Mouse (Mus musculus) frontal cortex, postnatal 25 days (tissue): ENCODE data around the gene C1qtnf12.
A peak's percentile ranks its signal among the peaks of the same experiment; 100 is the strongest.

Source experiments
- DNase-seq, 2 experiments: peaks; one replicate each; pipeline ENCODE4 v3.0.0; 2022; ENCODE audit warnings: low spot score in 2 of 2

C1qtnf12 gene

DNA sequence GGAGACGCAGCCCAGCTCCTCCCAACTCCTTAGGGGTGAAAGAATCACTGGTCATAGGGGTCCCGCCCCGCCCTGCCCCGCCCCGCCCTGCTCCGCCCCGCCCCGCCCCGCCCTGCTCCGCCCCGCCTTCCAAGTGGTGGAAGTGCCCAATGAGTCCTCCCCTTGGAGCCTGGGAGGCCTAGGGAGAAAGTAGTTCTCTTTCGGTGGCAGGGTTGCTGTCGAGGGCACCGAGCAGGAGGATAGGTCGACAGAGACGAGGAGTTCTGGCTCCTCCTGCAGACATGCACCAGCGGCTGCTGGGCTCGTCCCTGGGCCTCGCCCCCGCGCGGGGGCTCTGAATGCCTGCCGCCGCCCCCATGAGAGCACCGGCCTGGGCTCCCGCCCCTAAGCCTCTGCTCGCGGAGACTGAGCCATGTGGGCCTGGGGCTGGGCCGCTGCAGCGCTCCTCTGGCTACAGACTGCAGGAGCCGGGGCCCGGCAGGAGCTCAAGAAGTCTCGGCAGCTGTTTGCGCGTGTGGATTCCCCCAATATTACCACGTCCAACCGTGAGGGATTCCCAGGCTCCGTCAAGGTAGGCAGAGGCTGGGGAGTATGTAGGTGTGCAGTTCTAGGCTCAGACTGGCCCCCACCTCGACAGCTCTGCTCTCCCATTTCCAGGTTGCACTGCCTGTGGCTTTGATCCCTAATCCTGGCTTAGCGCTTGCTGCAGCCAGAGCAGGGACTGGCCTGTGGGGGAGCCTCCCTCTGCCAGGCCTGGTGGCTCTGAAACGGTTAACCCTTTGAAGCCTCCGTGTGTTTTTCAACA lies at the start of gene C1qtnf12:
Gene C1qtnf12 (plus strand): TSS at position 152 of the 805 bp plus-strand sequence.
- peak in 1 of 2 experiments; percentile 10 for DNase-seq

DNA sequence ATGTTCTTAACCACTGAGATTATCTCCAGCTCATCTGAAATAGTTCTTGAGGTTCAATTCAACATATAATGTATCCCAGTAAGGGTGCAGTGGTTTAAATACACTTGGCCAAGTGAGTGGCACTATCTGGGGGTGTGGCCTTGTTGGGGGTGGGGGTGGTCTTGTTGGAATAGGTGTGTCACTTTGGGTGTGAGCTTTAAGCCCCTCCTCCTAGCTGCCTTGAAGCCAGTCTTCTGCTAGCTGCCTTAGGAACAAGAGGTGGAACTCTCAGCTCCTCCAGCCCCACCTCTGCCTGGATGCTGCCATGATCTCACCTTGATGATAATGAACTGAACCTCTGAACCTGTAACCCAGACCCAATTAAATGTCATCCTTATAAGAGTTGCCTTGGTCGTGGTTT lies 30.1 kb upstream of the C1qtnf12 start:
- DNase-seq: no peak

- DNase-seq: peak in 1 of 2 experiments; percentile 20
Observed at GRCm38 (mm10) chr4:155943049-155943452, 19.1 kb upstream of the C1qtnf12 start.

GRCm38 (mm10) chr4:155943534-155944249 lies 18.4 kb upstream of the C1qtnf12 start, which contains the start of gene Ube2j2:
Gene Ube2j2 (plus strand): TSS chr4:155943831.
- peak; percentile 97 to 98 for DNase-seq

- DNase-seq: no peak
Observed at GRCm38 (mm10) chr4:155944271-155944670, 17.8 kb upstream of the C1qtnf12 start.

DNA sequence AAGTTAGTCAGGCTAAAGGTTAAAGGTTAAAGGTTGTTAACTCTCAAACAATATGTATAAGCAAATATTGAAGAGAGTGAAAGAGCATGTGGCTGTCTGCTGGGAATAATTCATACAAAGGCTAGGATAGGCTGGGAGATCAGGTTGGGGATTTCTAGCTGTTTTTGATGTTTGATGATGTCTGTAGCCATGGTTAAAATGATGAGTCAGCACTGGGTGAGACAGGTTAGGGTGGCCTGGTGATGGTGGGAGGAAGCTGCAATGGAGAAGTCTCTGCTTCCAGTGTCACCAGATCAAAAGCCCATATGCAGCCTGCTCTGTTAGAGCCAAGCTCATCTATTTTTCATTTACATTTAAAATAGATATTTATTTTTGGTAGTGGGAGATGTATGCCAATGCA lies 15.0 kb upstream of the C1qtnf12 start:
- no peak for DNase-seq

DNA sequence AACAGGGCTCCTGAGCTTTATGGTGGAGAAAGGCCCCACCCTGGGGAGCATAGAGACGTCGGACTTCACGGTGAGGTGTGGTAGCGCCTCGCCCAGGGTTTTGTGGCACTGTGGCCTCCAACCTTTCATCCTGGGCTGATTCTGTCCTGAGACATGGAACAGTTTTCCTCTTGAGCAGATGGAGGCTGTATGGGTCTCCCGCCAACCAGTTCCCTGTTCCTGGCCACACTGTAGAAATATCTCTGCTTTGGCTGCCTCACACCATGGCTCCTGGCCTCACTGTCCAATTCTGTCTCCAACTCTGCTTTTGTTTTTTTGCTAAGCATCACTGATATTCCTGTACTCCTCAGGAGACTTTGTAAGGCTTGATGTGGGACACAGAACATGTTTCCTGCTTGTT lies 6.6 kb upstream of the C1qtnf12 start:
- DNase-seq: no peak

GRCm38 (mm10) chr4:155959275-155959674 lies 2.8 kb upstream of the C1qtnf12 start:
- peak; percentile 47 to 52 for DNase-seq

- DNase-seq: no peak
Observed at GRCm38 (mm10) chr4:155963106-155963505, 988 bp downstream of the C1qtnf12 start.

GRCm38 (mm10) chr4:155964396-155964795 lies 2.3 kb downstream of the C1qtnf12 start:
- no peak for DNase-seq

DNA sequence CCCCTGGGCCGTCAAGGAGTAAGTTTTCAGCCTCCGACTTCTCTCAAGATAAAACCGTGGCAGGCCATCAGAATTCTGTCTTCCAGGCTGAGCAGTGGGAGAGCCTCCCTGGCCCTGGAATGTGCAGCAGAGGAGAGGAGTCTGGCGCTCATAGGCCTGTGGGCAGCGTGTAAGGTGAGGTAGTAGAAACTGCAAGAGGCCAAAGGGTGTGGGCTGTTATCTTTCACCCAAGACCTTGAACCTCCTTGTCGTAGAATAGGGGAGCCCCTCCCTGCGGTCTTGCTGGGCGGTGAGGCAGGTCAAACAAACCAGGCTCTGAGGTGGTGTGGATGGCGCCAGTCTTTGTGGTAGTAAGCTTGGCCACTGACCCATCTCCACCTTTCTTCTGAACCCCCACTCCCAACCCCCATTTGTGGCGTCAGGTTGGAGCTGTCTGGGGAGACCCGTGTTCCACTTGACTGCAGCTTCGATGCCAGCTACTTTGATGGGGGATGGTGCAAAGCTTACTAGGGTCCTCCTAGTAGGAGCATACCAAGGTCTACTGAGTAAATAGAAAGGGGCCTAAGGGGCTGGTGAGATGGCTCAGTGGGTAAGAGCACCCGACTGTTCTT lies 7.0 kb downstream of the C1qtnf12 start:
- no peak for DNase-seq

- DNase-seq: no peak
Observed at GRCm38 (mm10) chr4:155970286-155970685, 8.2 kb downstream of the C1qtnf12 start.

GRCm38 (mm10) chr4:155972651-155973050 lies 10.5 kb downstream of the C1qtnf12 start:
- no peak for DNase-seq

DNA sequence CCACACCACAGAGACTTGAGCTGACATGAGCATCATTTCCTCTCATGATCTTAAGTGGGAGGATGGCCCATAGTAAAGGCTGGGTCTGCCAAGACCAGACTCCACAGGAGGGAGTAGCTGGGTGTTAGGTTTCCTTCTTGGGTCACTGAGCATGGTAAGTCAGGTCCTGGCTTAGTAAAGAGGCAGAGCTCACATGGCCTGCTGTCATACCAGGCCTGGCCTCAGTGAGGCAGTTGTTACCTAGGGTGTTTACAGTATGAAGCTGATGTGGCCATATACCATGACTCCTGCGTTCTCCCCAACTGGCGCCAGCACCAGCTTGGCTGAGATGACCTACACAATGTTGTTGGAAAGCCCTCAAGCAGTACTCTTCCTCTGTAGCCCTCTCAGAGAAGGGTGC lies 11.1 kb downstream of the C1qtnf12 start:
- DNase-seq: no peak

DNA sequence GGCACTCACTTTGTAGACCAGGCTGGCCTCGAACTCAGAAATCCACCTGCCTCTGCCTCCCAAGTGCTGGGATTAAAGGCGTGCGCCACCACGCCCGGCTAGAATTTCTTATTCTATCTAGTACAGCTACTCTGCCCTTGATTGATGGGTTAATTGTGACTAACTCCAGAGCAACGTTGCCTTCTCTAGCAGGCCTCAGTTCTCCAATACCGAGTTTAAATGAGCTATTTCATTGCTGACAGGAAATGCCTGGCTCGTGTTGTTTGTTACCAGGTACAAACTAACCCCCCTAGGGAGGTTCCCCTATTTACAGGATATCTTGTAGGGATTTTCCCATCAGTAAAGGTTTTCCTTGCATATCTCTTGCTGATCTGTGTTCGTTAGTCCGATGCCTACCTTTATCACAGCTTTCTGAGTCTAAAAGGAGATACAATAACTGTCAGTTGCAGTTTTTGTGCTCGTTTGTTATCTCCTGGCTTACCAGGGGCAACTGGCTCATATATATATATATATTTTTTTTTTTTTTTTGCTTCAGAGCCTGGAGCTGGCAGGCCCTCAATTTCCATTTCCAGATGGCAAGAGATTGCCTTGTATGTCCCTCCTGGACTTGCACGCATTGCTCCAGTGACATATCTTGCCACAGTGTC lies 19.4 kb downstream of the C1qtnf12 start:
- DNase-seq: no peak

- no peak for DNase-seq
Observed at GRCm38 (mm10) chr4:155983788-155984187, 21.7 kb downstream of the C1qtnf12 start.

DNA sequence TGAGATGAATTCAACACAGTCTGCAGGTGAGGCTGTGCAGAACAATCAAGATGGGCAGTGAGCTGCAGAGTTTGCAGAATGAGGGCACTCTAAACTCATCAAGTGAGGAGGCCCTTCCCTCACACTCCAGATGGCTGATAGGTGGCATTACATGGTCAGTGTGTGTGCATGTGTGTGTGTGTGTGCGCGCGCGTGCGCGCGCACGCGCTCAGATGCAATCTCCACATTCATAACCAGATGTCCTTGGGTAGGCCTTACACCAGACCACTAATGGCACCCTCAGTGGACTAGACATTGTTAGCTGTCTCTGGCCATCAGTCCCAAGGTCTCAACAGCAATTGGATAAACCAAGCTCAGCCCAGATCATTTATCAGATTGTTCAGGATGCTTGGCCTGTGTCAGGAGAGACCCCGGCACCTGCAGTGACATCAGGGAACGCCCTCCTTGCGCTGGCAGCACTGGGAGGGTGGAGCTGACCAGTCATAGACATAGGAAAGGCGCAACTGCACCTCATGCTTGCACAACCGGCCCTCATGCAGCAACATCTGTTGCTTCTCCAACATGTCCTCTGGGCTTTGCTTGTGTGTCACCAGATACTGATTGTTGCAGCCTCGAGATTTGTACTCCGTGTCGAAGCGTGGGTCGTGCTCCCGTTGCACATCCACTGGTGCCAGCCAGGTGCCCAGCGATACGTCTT lies 29.2 kb downstream of the C1qtnf12 start:
- DNase-seq: no peak

GRCm38 (mm10) chr4:155991908-155992230 lies 29.8 kb downstream of the C1qtnf12 start:
- DNase-seq: no peak

DNA sequence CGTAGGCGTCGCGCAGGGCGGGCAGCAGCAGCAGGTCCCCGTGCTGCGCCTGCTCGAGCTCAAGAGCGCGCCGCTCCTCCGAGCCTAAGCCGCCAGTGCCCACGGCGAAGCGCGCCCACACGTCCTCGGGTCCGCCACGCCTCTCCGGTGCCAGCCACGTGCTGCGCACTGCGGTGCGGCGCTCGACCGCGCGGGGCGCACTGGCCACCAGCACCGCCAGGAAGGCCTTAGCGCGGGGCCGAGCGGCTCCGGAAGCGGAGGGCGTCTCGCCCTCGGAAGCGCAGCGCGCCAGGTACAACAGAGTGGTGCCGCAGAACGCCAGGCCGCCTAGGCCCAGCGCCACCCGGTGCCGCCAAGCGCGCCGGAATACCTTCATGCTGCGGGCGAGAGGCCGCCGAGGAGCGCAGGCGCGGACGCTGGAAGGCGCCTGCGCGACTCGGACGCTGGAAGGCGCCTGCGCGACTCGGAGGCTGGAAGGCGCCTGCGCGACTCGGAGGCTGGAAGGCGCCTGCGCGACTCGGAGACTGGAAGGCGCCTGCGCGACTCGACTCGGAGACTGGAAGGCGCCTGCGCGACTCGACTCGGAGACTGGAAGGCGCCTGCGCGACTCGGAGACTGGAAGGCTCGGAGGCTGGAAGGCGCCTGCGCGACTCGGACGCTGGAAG lies 30.3 kb downstream of the C1qtnf12 start, which contains the start of the genes B3galt6 and Sdf4:
Gene B3galt6 (minus strand): TSS at position 409 of the 665 bp plus-strand sequence.
Gene Sdf4 (plus strand): TSS at position 632 of the 665 bp plus-strand sequence.
- DNase-seq: peak; percentile 83 to 84

DNA sequence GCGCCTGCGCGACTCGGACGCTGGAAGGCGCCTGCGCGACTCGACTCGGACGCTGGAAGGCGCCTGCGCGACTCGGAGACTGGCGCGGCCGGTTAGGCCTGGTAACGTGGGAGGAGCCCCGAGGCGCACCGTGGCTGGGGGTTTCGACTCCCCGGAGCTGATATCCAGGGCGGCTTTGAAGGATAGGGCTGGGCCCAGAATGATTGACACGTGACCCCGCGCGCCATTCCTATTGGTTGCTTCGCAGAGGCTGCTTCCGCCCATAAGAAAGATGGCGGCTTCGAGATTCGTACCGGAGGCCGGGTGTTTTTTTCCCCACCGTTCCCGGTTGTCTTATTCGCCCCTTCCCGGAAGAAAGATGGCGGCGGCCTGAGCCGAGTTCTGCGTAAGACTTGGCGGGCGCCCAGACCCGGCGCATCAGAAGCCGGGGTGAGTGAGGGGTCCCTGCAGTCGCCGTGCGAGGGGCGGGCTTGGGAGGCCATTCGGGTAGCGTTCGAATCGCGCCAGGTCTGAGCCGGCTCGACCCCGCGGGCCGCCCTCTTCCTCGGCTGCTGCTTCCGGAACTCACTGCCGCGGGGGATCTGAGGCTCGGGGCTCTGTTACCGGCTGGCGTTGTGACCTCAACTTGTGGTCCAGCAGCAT lies 30.9 kb downstream of the C1qtnf12 start:
- DNase-seq: peak; percentile 94 to 97
